Mouse (Mus musculus) heart, embryonic 11.5 days (tissue): ENCODE data around the gene Cks2. TPM values are rescaled to one million over a fixed set of nuclear protein-coding genes. Genes with fewer than 3 reads are reported as not detected.

Experiments
- ATAC-seq: fragments of 200-750 bp; cut with Nextera tagmentation; replicated peaks from 2 replicates; pipeline ENCODE4 v1.8.0; 2017; ENCODE audit warnings: moderate library complexity; ENCODE audit not compliant: insufficient number of reproducible peaks, low FRiP score, low TSS enrichment
- H3K27ac ChIP-seq: fragments of 300-500 bp; sonication (generic); 2 replicates; pipeline ENCODE4 v1.5.1; 2014; ENCODE audit warnings: mild to moderate bottlenecking, low read depth, low read length
- H3K27me3 ChIP-seq: fragments of 300-500 bp; sonication (generic); 2 replicates; pipeline ENCODE4 v1.6.1; 2014; ENCODE audit warnings: mild to moderate bottlenecking, low read length, mixed read lengths; ENCODE audit not compliant: control insufficient read depth, insufficient read depth
- H3K36me3 ChIP-seq: fragments of 300-500 bp; sonication (generic); 2 replicates; pipeline ENCODE4 v1.6.1; 2014; ENCODE audit warnings: mild to moderate bottlenecking, low read length, moderate library complexity, mixed read lengths; ENCODE audit not compliant: control insufficient read depth, insufficient read depth
- H3K4me1 ChIP-seq: fragments of 300-500 bp; sonication (generic); 2 replicates; pipeline ENCODE4 v1.6.1; 2014; ENCODE audit warnings: low read length; ENCODE audit not compliant: control insufficient read depth, insufficient read depth
- H3K4me2 ChIP-seq: fragments of 300-500 bp; sonication (generic); 2 replicates; pipeline ENCODE4 v1.6.1; 2014; ENCODE audit warnings: mild to moderate bottlenecking, moderate library complexity
- H3K4me3 ChIP-seq: fragments of 300-500 bp; sonication (generic); 2 replicates; pipeline ENCODE4 v1.5.1; 2014; ENCODE audit warnings: low read depth, low read length
- H3K9ac ChIP-seq: fragments of 300-500 bp; sonication (generic); 2 replicates; pipeline ENCODE4 v1.6.1; 2014; ENCODE audit warnings: mild to moderate bottlenecking, low read depth, low read length, moderate library complexity
- H3K9me3 ChIP-seq: fragments of 300-500 bp; sonication (generic); replicated peaks from 2 replicates; pipeline ENCODE4 v1.6.1; 2016; ENCODE audit warnings: low read length; ENCODE audit not compliant: control insufficient read depth
- WGBS: fragments of 180-500 bp; shearing (Covaris S2); extraction: QIAGEN DNeasy Blood & Tissue Kit; methylation state at CpG from one replicate; pipeline ENCODE4 v1.1.7; 2014; ENCODE audit not compliant: insufficient replicate concordance; 5-methylcytosine and 5-hydroxymethylcytosine counted together
- polyA plus RNA-seq: library from polyadenylated mRNA; unstranded; fragments of >200 nt; fragmentation: Nextera tagmentation; extraction: Ambion mirVana; gene quantifications from 2 replicates; pipeline ENCODE4 v1.2.1, GENCODE M21; 2014

Gene Cks2
- polyA plus RNA-seq, 1 experiment from 2014 or later, result 306 TPM

DNA sequence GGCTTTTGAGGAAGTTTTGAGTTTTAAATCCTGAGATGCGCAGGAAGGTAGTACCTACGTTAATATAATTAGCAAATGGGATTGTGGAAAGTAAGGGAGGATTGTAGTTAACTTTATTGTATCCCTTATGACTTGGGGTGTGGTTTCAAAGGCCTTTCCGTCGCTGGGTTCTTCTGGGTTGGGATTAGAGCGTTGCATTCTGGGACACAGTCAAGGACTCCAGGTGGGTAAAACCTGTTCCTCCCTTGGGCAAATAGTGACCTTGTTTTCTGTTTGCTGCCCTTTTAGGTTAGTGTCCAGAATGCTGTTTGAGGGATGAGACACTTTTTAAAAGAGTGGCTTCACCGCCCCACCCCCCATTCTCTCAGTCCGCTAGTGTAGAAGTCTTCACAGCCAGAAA lies 840 bp downstream of the Cks2 start:
- H3K4me2 ChIP-seq, result peak overlapping the region; percentile 71
- no peak for ATAC-seq

GRCm38 (mm10) chr13:51646362-51647027 lies 1.5 kb downstream of the Cks2 start:
- Histone ChIP-seq H3K4me3 (peak overlapping the region; percentile 81), H3K9me3 (no peaks in the 10 kb centered on the region), H3K4me1 (peaks cover 22% of the 10 kb centered on the region), H3K9ac (peak overlapping the region; percentile 90), H3K36me3 (no peaks in the 10 kb centered on the region), H3K27ac (peak overlapping the region; percentile 29; the same call in 1 of the 2 replicates), H3K27me3 (no peaks in the 10 kb centered on the region), H3K4me2 (peak overlapping the region; percentile 71)
- ATAC-seq, result no peak
- 13% methylated on average over 3 of the region's 3 CpGs for WGBS

More for the DNA sequence above, 840 bp downstream of the Cks2 start:
- no peaks in the 10 kb centered on the region for H3K36me3 ChIP-seq
- H3K27ac ChIP-seq, result peak overlapping the region; percentile 78
- peak overlapping the region; percentile 81 for H3K4me3 ChIP-seq
- H3K9ac ChIP-seq, result peak overlapping the region; percentile 90
- peaks cover 17% of the 10 kb centered on the region for H3K4me1 ChIP-seq
- 0% methylated on average over 7 of the region's 7 CpGs for WGBS
- H3K27me3 ChIP-seq, result no peaks in the 10 kb centered on the region
- H3K9me3 ChIP-seq, result no peaks in the 10 kb centered on the region

DNA sequence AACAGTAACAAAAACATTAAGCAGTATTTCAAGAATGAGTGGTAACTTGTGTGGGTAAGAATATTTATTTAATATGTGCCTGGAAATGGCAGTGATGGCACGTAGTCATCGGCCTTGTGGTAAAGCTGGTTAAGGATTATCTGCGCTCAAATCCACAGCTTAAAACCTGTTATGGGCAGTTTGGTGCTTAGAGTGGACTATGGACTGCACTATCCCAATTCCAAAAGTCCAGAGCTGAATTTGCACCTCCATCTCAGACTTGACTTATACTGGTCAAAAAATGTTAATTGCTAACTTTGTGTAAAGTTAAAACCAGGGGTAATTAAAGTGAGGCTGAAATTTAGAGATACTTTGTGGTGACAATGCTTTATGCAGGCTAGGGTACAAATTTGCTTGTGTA lies 2.7 kb downstream of the Cks2 start:
- WGBS, result 82% methylated on average over 3 of the region's 3 CpGs
- no peaks in the 10 kb centered on the region for H3K27me3 ChIP-seq
- ATAC-seq, result no peak
- H3K4me3 ChIP-seq, result peak overlapping the region; percentile 81
- H3K27ac ChIP-seq, result no peak overlapping the region
- H3K4me1 ChIP-seq, result peaks cover 24% of the 10 kb centered on the region
- H3K4me2 ChIP-seq, result peak overlapping the region; percentile 71
- peak overlapping the region; percentile 11 for H3K9ac ChIP-seq
- H3K9me3 ChIP-seq, result no peaks in the 10 kb centered on the region
- no peaks in the 10 kb centered on the region for H3K36me3 ChIP-seq

- H3K9me3 ChIP-seq, result no peaks in the 10 kb centered on the region
- WGBS, result 71% methylated on average over 4 of the region's 4 CpGs
- H3K4me3 ChIP-seq, result peak overlapping the region; percentile 81; the same call in 1 of the 2 replicates
- no peak overlapping the region for H3K27ac ChIP-seq
- peak overlapping the region; percentile 71 for H3K4me2 ChIP-seq
- no peak overlapping the region for H3K9ac ChIP-seq
- H3K27me3 ChIP-seq, result no peaks in the 10 kb centered on the region
- no peaks in the 10 kb centered on the region for H3K36me3 ChIP-seq
- peaks cover 24% of the 10 kb centered on the region for H3K4me1 ChIP-seq
- ATAC-seq, result no peak
Observed at GRCm38 (mm10) chr13:51648237-51648636, 3.2 kb downstream of the Cks2 start.

DNA sequence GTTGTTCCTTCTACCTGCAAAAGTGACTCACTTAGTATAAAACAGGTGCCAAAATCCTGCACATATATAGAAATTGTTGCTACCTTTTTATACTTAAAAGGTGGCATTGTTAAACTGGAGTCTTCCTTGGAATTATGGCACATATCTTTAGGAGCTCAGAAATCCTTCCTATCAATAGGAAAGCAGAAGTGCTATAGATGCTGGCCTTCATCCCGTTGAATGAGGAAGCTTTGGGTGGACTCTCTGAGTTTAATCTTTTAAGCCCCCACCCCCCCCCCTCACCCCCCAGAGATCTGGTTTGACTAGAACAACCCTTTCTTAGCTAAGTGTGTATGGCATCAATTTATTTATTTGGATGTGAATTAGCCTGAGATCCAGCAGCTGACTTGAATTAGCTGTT lies 4.7 kb downstream of the Cks2 start:
- H3K36me3 ChIP-seq, result peaks cover 2% of the 10 kb centered on the region; the same call in 1 of the 2 replicates
- no peak overlapping the region for H3K9ac ChIP-seq
- H3K9me3 ChIP-seq, result no peaks in the 10 kb centered on the region
- 74% methylated on average over 1 of the region's 1 CpGs for WGBS
- H3K4me3 ChIP-seq, result no peak overlapping the region
- no peak overlapping the region for H3K4me2 ChIP-seq
- H3K27me3 ChIP-seq, result no peaks in the 10 kb centered on the region
- no peak overlapping the region for H3K27ac ChIP-seq
- peaks cover 24% of the 10 kb centered on the region for H3K4me1 ChIP-seq
- no peak for ATAC-seq

GRCm38 (mm10) chr13:51651408-51652064 lies 6.5 kb downstream of the Cks2 start, which contains the start of gene Secisbp2:
TSS of gene Secisbp2 (plus strand) at chr13:51651697.
- Histone ChIP-seq H3K27ac (peak within 1 kb of the TSS; percentile 89), H3K9me3 (no peaks in the 10 kb centered on the region), H3K4me3 (peak within 1 kb of the TSS; percentile 79), H3K9ac (peak within 1 kb of the TSS; percentile 84), H3K4me2 (peak within 1 kb of the TSS; percentile 90), H3K4me1 (peaks cover 24% of the 10 kb centered on the region), H3K27me3 (no peaks in the 10 kb centered on the region), H3K36me3 (peaks cover 6% of the 10 kb centered on the region)
- WGBS, result under 1% methylated on average over 69 of the region's 69 CpGs
- peak; percentile 85 for ATAC-seq

DNA sequence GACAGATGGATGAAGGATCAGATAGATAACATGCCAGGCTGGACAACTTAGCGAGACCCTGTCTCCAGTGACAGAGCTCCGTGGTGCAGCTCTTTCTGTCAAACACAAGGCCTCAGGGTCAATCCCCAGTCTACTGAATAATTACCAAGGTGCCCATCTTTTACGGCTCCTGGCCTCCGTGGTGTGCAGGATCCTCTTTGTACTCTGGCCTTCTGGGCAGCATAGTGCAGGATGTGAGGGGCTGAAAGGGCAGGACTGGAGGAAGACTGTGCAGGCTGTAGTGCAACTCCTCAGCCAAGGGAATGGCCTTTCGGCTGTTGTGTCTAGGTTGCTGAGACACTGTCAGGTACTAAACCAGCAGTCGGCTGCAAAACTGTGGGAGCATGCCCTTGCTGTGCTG lies 8.1 kb downstream of the Cks2 start:
- H3K27me3 ChIP-seq, result no peaks in the 10 kb centered on the region

DNA sequence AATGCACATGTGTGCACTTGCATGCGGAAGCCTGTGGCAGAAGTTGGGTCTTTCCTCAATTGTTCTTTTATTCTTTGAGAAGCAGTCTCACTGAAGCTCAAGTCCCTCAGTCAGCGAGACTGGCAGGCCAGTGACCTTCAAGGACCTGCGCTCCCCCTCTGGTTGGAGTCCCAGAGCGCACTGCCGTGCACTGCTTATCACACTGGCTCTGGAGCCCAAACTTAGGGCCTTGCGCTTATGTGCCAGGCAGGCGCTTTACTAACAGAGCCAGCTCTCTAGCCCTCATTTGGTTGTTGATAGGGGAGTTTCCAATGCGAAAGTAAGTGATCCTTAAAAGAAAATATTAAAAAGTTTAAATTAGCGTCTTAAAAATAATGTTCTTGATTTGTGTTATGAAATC lies 8.9 kb downstream of the Cks2 start:
- whole genome bisulfite sequencing, result 83% methylated on average over 9 of the region's 9 CpGs

More for the DNA sequence above, 8.1 kb downstream of the Cks2 start:
- Histone ChIP-seq H3K4me2 (no peak overlapping the region), H3K9me3 (no peaks in the 10 kb centered on the region), H3K36me3 (peaks cover 16% of the 10 kb centered on the region), H3K27ac (no peak overlapping the region), H3K9ac (no peak overlapping the region), H3K4me1 (peaks cover 10% of the 10 kb centered on the region), H3K4me3 (no peak overlapping the region)
- no peak for ATAC-seq
- 91% methylated on average over 6 of the region's 6 CpGs for WGBS

More for the DNA sequence above, 8.9 kb downstream of the Cks2 start:
- no peaks in the 10 kb centered on the region for H3K9me3 ChIP-seq
- peaks cover 8% of the 10 kb centered on the region for H3K4me1 ChIP-seq
- no peaks in the 10 kb centered on the region for H3K27me3 ChIP-seq
- H3K4me2 ChIP-seq, result no peak overlapping the region
- H3K9ac ChIP-seq, result no peak overlapping the region
- ATAC-seq, result no peak
- H3K4me3 ChIP-seq, result no peak overlapping the region
- no peak overlapping the region for H3K27ac ChIP-seq
- peaks cover 20% of the 10 kb centered on the region for H3K36me3 ChIP-seq
